Mouse (Mus musculus): ENCODE measurements around the gene Myh2.

GRCm38 (mm10) chr11:67153123-67153522 is 17.7 kb upstream of the Myh2 start:
- TF ChIP-seq CTCF (conservative IDR thresholded peaks at IDR 0.05; ENCODE audit: insufficient read depth, insufficient read length, low read depth, low read length) (no peak), POLR2A (IDR thresholded peaks at IDR 0.05; ENCODE audit: low read depth, low read length) (no peak)
